In the genomic region with DNA sequence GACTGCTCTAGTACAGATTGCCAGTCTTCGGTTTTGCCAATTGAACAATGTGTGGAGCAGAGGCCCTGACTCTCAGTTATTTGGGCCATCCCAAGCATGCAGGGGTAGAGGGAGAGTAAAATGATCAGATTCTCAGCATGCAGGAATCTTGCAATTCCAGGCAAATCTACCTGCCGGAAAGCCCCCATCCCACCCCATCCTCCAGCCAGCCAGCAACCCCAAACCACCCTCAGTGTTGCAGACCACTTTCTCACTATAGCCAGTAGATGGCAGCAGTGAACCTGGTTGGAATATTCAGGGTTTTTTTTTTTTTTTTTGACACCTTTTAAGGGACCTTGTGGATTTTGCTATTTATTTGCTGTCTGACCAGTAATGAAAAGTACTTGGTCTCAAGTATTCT, we compare ENCODE assay signal across 8 mouse cellular contexts. TPM values are rescaled to one million over a fixed set of nuclear protein-coding genes. Genes with fewer than 3 reads are reported as not detected.
DNase-seq lines count a peak whose midpoint lies in the region; TF ChIP-seq lines count a peak whose summit lies in the region.

No protein-coding gene starts in this region.

- 54% methylated on average over 2 of the region's 2 CpGs for WGBS in bone marrow, adult 2 months

- no peak overlapping the region for H3K4me3 ChIP-seq in layer of hippocampus, adult 2 months
- H3K4me3 ChIP-seq in bone marrow, adult 2 months (replicated peaks; ENCODE audit: control insufficient read depth, low read depth, low read length), result no peak overlapping the region

- no peak overlapping the region for H3K27ac ChIP-seq in layer of hippocampus, adult 2 months
- no peak overlapping the region for H3K27ac ChIP-seq in bone marrow, adult 2 months (ENCODE audit: control insufficient read depth, insufficient read depth, low read depth, low read length, poor library complexity)

- H3K4me1 ChIP-seq in bone marrow, adult 2 months (ENCODE audit: control insufficient read depth, insufficient read depth, low read length), result no peaks in the 10 kb centered on the region

- peak; percentile 35 for DNase-seq in adrenal gland, postnatal 10 days
- DNase-seq in adrenal gland, postnatal 4 days (ENCODE audit: low spot score in 2 of 2), result no peak
- DNase-seq in layer of hippocampus, adult 2 months (ENCODE audit: low spot score in 2 of 2), result no peak
- DNase-seq in layer of hippocampus, adult 8-10 months (ENCODE audit: low spot score in 2 of 2), result no peak
- DNase-seq in kidney, postnatal 36 days, result peak; percentile 23 to 40
- DNase-seq in spleen, adult 12 weeks (ENCODE audit: low spot score), result no peak
- no peak for DNase-seq in layer of hippocampus, postnatal 36 days

- TF ChIP-seq POLR2A in bone marrow, adult 2 months (IDR thresholded peaks at IDR 0.05; ENCODE audit: borderline replicate concordance, control insufficient read depth, low read depth, low read length), result no peak

- TF ChIP-seq CTCF in layer of hippocampus, adult 2 months (conservative IDR thresholded peaks at IDR 0.05), result peak; percentile 90
- peak; percentile 39; the same call in 1 of the 2 replicates for TF ChIP-seq CTCF in bone marrow, adult 2 months (IDR thresholded peaks at IDR 0.05; ENCODE audit: control insufficient read depth, insufficient read depth, low read length)

RNA-seq across cellular contexts. Expression of a gene that starts 17.7 kb away (rescaled TPM):
- total RNA-seq in adrenal gland, postnatal 10 days (2021), result 10 to 100 TPM; 27.2 TPM
- total RNA-seq in adrenal gland, postnatal 4 days (2021), result 10 to 100 TPM; 34.2 to 35.8 TPM
- 10 to 100 TPM; 35.6 to 39.0 TPM for total RNA-seq in layer of hippocampus, adult 2 months (2021)
- total RNA-seq in layer of hippocampus, adult 8-10 months (2022), result 10 to 100 TPM; 35.7 to 39.3 (median 37.2) TPM
- polyA plus RNA-seq in bone marrow, adult 2 months (2011; ENCODE audit: insufficient read depth, insufficient read length, low replicate concordance, missing spikeins), result 9.0 and 15.1 TPM in 2 replicates
- 10 to 100 TPM; 38.1 to 38.6 TPM for total RNA-seq in layer of hippocampus, postnatal 36 days (2021)

Comparison
In these comparisons a context has a peak if more than half of its experiments do, and no peak if none do; other contexts are left out.
1. DNase-seq: peak in adrenal gland, postnatal 10 days (single experiment) and kidney, postnatal 36 days (2 of 2); none in adrenal gland, postnatal 4 days (0 of 2), layer of hippocampus, adult 2 months (0 of 2), layer of hippocampus, adult 8-10 months (0 of 2), spleen, adult 12 weeks (single experiment) and layer of hippocampus, postnatal 36 days (0 of 2).